Mouse (Mus musculus) megakaryocyte, embryonic 14.5 days (primary cell): ENCODE data around the gene Snph.

ENCODE experiments used
- FLI1 ChIP-seq: IDR thresholded peaks from 2 replicates; pipeline ENCODE4 v1.6.1; 2012; ENCODE audit warnings: low read length, inconsistent platforms, mixed read lengths
- GATA1 ChIP-seq: IDR thresholded peaks from 3 replicates; pipeline ENCODE4 v1.6.1; 2012; ENCODE audit warnings: mixed read lengths, low read length, inconsistent platforms, borderline replicate concordance

DNA sequence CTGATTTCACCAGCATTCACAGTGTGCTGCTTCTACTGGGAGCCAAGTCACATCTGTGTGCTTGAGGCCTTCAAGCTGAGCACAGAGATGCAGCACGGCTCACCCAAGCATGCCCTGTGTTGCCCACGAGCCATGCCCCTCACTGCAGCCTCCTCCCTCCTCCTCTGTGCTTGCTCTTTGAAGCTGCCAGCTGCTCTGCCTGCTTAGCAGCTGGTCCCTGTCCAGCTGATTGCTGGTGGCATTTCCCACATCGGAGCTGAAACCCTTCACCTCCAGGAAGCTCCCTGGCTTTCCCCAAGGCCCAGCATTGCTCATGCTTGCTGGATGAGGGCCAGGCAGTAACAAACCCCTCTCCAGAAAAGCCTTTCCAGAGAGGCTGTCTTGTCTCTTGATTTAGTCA lies 22.4 kb downstream of the Snph start:
- TF ChIP-seq GATA1 = no peak
- no peak for TF ChIP-seq FLI1
